Mouse (Mus musculus) c-Kit-positive CD71-negative TER-119-negative erythroid progenitor cells, embryonic 14.5 days (primary cell): Measurements from ENCODE around the gene Slc25a3.
A peak's percentile ranks its signal among the peaks of the same experiment; 100 is the strongest.

Experiments used
- DNase-seq: peaks from one replicate; pipeline ENCODE4 v3.0.0-alpha.2; 2013; ENCODE audit warnings: low read depth

The Slc25a3 gene

GRCm38 (mm10) chr10:91123828-91124822 lies at the start of gene Slc25a3:
Gene Slc25a3, minus strand, starts transcription at chr10:91124059.
- peak; percentile 95 for DNase-seq

GRCm38 (mm10) chr10:91172329-91173100 lies 48.7 kb upstream of the Slc25a3 start:
- no peak for DNase-seq

GRCm38 (mm10) chr10:91171455-91172328 lies 47.8 kb upstream of the Slc25a3 start:
- DNase-seq, result peak; percentile 81

- no peak for DNase-seq
Measured at GRCm38 (mm10) chr10:91171041-91171440, 47.2 kb upstream of the Slc25a3 start.

GRCm38 (mm10) chr10:91170143-91170941 lies 46.5 kb upstream of the Slc25a3 start:
- peak; percentile 88 for DNase-seq

GRCm38 (mm10) chr10:91169414-91170065 lies 45.7 kb upstream of the Slc25a3 start:
- DNase-seq, result no peak

GRCm38 (mm10) chr10:91167352-91167751 lies 43.5 kb upstream of the Slc25a3 start:
- DNase-seq, result no peak

- peak; percentile 67 for DNase-seq
Measured at GRCm38 (mm10) chr10:91166890-91167289, 43.0 kb upstream of the Slc25a3 start.

GRCm38 (mm10) chr10:91165850-91166249 lies 42.0 kb upstream of the Slc25a3 start:
- DNase-seq, result no peak

GRCm38 (mm10) chr10:91164491-91164890 lies 40.6 kb upstream of the Slc25a3 start:
- DNase-seq, result no peak

- DNase-seq, result no peak
Measured at GRCm38 (mm10) chr10:91162511-91163163, 38.8 kb upstream of the Slc25a3 start.

- no peak for DNase-seq
Measured at GRCm38 (mm10) chr10:91162077-91162476, 38.2 kb upstream of the Slc25a3 start.

GRCm38 (mm10) chr10:91161006-91161405 lies 37.1 kb upstream of the Slc25a3 start:
- DNase-seq, result no peak

- no peak for DNase-seq
Measured at GRCm38 (mm10) chr10:91158442-91158841, 34.6 kb upstream of the Slc25a3 start.

- no peak for DNase-seq
Measured at GRCm38 (mm10) chr10:91156338-91156737, 32.5 kb upstream of the Slc25a3 start.

GRCm38 (mm10) chr10:91153894-91154503 lies 30.1 kb upstream of the Slc25a3 start:
- DNase-seq, result no peak

- DNase-seq, result no peak
Measured at GRCm38 (mm10) chr10:91145413-91145812, 21.6 kb upstream of the Slc25a3 start.

- DNase-seq, result no peak
Measured at GRCm38 (mm10) chr10:91143313-91144230, 19.7 kb upstream of the Slc25a3 start.
